Mouse (Mus musculus): Measurements from ENCODE around the gene Plekhh2.

Gene Plekhh2

DNA sequence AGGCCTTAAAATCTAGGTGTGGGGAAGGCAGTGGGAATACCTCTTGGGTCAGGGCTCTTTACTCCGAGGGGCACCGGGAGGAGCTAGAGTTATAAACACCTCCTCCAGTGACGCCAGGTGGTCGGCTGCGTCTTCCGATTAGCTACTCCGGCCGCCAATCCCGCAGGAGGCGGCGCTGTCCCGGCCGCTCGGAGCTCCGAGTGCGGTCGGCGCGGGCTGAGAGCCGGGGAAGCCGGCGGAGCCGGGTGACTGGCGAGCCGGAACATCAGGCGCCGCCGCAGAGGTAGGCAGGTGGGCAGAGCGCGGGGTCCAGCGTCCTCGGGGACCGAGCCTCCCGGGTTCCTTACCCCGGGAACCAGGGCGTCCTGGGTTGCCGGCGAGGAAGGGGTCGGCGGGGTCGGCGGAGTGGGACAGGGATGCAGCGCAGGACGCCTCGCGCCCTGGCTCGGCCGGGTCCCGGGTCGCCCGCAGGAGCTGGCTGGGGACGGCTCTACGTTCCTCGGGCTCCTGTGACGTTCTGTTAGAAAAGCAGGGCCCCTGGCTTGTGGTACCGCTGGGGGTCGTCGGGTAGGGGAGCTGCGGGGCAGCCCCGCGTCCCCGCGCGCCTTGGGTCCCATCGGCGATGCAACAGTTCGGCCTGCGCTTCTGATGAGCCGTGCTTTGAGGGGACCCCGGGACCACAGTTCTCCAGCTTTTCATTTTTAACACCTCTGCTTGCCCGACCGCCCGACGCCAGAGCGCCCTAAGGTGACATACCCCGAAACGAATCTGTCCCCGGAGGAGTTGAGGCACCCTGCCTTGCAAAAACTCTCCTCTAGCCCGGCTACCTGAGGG lies at the start of gene Plekhh2:
Gene Plekhh2, plus strand, starts transcription at position 214 of the 834 bp plus-strand sequence.
- DNase-seq (ENCODE audit: low spot score in 2 of 2): peak; percentile 61 to 73

GRCm38 (mm10) chr17:84465753-84466608 lies 45.7 kb upstream of the Plekhh2 start, which contains the start of gene Thada:
Thada (minus strand) TSS chr17:84466205.
- DNase-seq (ENCODE audit: low spot score in 2 of 2): peak; percentile 96 to 98

DNA sequence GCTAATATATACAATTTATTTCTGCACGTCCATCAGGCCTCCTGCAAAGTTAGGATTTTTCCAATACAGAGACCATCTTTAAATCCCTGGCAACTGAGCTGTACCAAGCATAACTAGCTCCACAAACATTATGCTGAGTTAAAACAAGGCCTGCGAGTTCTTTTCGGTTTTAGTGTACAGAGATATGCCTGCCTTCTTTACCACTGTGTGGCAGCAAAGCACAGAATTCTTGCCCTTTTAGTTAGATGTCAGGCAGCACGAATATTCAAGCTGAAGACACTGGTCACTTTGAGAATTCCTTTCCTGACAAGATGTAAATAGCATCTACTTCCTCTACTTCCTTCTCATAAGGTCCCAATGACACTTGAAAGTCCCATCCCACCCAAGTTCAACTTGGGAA lies 37.4 kb upstream of the Plekhh2 start:
- no peak for DNase-seq (ENCODE audit: low spot score in 2 of 2)

- no peak for DNase-seq (ENCODE audit: low spot score in 2 of 2)
These were observed 34.5 kb upstream of the Plekhh2 start for GRCm38 (mm10) chr17:84477176-84477575.

GRCm38 (mm10) chr17:84478276-84478675 lies 33.4 kb upstream of the Plekhh2 start:
- no peak for DNase-seq (ENCODE audit: low spot score in 2 of 2)

DNA sequence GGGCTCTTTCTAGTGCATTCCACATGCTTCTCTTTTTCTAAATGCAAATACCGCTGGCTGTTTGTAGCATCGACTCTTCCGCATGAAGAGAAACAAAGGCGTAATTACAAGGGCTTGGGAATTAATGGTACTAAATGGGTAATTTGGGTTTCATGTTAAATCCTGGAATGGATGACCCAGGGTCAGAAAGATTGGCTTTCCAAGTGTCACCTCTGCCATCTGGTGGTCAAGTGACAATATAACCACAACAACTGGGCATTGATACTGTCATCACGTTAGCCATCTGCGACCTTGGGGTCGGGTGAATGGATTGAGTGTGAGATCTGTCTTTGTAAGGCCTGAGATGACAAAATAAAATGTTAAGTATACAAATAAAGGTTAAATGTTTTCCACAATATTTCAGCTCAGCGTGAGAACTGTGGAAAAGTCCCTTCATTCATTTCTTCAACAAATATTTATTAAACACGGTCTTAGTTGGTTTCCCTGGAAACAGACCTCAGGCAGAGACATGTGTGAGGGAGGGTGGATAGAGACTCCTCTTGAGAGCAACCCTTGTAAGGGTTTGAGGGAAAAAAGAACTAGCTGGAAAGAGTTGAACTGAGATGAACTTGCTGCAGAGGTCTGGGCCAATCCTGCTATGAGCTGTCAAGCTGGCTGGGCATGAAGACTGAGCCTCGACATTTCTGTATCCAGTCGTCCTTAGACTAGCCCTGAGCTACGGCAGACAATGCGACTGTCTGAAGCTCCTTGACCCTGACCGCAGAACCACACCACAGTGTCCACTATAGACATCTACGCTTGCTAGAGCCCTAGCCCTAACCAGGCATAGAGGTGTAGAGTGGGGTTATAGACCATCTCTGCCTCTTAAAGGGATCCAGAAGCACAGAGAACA lies 31.0 kb upstream of the Plekhh2 start:
- no peak for DNase-seq (ENCODE audit: low spot score in 2 of 2)

DNA sequence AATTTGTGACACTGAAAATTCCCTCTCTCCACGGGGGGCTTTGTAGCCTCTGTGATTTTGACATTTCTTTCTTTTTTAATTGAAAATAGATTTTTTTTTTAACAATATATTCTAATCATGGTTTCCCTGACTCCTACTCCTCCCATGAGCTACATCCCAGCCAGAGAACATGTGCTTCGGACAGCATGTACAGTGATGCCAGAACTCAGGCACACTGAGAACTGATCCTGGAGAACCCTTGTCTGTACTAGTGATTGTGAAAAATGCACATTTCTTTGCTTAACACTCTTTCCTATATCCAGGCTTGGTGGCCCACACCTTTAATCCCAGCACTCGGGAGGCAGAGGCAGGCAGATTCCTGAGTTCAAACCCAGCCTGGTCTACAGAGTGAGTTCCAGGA lies 28.9 kb upstream of the Plekhh2 start:
- DNase-seq (ENCODE audit: low spot score in 2 of 2): no peak

GRCm38 (mm10) chr17:84483673-84484320 lies 27.9 kb upstream of the Plekhh2 start:
- DNase-seq (ENCODE audit: low spot score in 2 of 2): no peak

DNA sequence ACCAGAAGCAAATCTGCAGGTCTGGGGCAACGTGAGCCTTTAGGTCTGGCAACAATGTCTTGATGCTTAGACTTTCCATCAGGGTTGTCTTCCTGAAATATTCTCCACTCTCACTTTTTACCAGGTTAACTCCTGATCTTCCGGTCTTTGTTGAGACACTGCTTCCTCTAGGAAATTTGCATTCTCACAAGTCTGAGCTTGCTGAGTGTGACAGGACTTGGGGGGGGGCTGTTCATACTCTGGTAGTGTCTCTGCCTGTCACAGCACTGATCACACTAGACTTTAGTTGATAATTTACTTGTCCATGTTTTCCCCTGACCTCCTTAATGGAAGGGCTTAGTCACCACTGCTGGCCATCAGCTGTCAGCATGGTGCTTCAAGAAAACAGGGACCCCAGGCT lies 24.3 kb upstream of the Plekhh2 start:
- no peak for DNase-seq (ENCODE audit: low spot score in 2 of 2)

GRCm38 (mm10) chr17:84492255-84492880 lies 19.3 kb upstream of the Plekhh2 start:
- DNase-seq (ENCODE audit: low spot score in 2 of 2): no peak

DNA sequence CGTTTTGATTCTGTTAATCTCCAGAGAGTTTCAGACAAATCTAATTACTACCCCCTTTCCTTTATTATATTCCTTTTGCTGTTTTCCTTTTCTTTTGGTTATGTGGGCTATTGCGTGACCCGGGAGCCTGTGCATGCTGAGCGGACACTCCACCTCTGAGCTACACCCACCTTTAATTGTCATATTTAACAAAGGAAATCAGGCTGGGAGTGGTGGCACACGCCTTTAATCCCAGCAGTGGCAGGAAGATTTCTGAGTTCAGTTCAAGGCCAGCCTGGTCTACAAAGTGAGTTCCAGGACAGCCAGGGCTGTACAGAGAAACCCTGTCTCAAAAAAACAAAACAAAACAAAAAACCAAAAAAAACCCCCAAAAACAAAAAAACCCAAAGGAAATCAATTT lies 14.7 kb upstream of the Plekhh2 start:
- no peak for DNase-seq (ENCODE audit: low spot score in 2 of 2)

GRCm38 (mm10) chr17:84497559-84497958 lies 14.1 kb upstream of the Plekhh2 start:
- no peak for DNase-seq (ENCODE audit: low spot score in 2 of 2)

- no peak for DNase-seq (ENCODE audit: low spot score in 2 of 2)
These were observed 13.6 kb upstream of the Plekhh2 start for GRCm38 (mm10) chr17:84497972-84498604.

GRCm38 (mm10) chr17:84498639-84499038 lies 13.1 kb upstream of the Plekhh2 start:
- no peak for DNase-seq (ENCODE audit: low spot score in 2 of 2)

DNA sequence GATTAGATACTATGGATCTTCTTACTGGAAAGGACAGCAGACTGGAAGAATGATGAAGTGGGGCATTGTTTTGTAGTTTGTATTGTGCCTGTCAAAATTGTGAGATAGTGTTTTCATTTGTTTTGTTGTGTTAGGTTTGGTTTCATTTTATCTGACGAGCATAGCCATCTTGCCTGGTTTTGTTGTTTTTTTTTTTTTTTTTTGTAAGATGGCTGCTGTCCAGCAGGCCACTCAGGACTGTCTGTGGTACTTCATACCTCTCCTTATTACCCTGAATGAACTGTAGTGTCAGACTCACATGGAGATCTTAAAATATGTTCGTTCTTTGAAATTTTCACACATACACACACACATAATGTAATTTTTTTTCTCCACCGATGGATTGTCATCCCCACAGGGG lies 9.4 kb upstream of the Plekhh2 start:
- DNase-seq (ENCODE audit: low spot score in 2 of 2): no peak

- no peak for DNase-seq (ENCODE audit: low spot score in 2 of 2)
These were observed 5.8 kb upstream of the Plekhh2 start for GRCm38 (mm10) chr17:84505922-84506321.

DNA sequence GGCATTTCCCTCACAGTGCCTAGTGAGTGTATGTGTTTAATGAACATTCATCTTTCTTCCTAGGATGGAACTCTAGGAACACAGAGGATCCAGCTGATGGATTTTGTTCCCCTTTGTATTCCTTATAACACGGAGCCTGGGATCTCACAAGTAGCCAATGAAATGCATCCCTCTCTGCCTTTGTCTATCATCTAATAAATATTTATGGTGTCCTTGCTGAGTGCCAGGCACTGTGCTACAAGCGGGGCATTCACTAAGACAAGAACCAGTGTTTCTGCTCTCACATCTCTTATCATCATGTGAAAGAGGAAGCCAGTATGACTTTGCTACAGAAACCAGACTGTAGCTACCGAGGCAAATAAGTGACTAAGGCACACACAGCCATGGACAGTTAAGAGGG lies 3.0 kb upstream of the Plekhh2 start:
- no peak for DNase-seq (ENCODE audit: low spot score in 2 of 2)

- no peak for DNase-seq (ENCODE audit: low spot score in 2 of 2)
These were observed 2.5 kb upstream of the Plekhh2 start for GRCm38 (mm10) chr17:84509176-84509575.

GRCm38 (mm10) chr17:84510355-84510754 lies 1.3 kb upstream of the Plekhh2 start:
- peak in 1 of 2 experiments; percentile 27 for DNase-seq (ENCODE audit: low spot score in 2 of 2)

GRCm38 (mm10) chr17:84510961-84511639 lies 595 bp upstream of the Plekhh2 start:
- DNase-seq (ENCODE audit: low spot score in 2 of 2): no peak

Measured in frontal cortex, postnatal 14 days (tissue).